Mouse (Mus musculus) layer of hippocampus, postnatal 10 days (tissue): ENCODE measurements around the gene Ago3. TPM values are rescaled to one million over a fixed set of nuclear protein-coding genes. Genes with fewer than 3 reads are reported as not detected.

Experiments used
- total RNA-seq, 2 experiments: library from RNA; stranded (reverse); gene quantifications; 2 replicates each; pipeline ENCODE4 v1.2.3; 2021

Ago3 gene
- total RNA-seq, 2 experiments from 2014 or later = 29.0 to 36.1 TPM

Other genes starting within 250 kb of the Ago3 start
- 100 to 1,000 TPM; 141 to 144 TPM for gene Thrap3, start 226.8 kb downstream of the Ago3 start, total RNA-seq
- 100 to 1,000 TPM; 204 to 206 TPM for gene Map7d1, start 173.2 kb downstream of the Ago3 start, total RNA-seq
- 10 to 100 TPM; 94.9 to 95.2 TPM for gene Trappc3, start 167.2 kb downstream of the Ago3 start, total RNA-seq
- 1 to 10 TPM; 1.6 to 3.6 TPM for gene Col8a2, start 142.8 kb downstream of the Ago3 start, total RNA-seq
- 10 to 100 TPM; 28.3 to 28.4 TPM for gene Adprhl2, start 107.9 kb downstream of the Ago3 start, total RNA-seq
- 1 to 10 TPM; 2.0 to 3.0 TPM for gene Tekt2, start 103.9 kb downstream of the Ago3 start, total RNA-seq
- gene Ago1, start 39.0 kb upstream of the Ago3 start, total RNA-seq = 10 to 100 TPM; 80.6 to 83.2 TPM
- 1 to 10 TPM; 6.9 to 8.4 TPM for gene Ago4, start 103.9 kb upstream of the Ago3 start, total RNA-seq
- gene Clspn, start 127.4 kb upstream of the Ago3 start, total RNA-seq = 1 to 10 TPM; 1.9 to 3.2 TPM
- 10 to 100 TPM; 57.3 to 58.1 TPM for gene 5730409E04Rik, start 180.3 kb upstream of the Ago3 start, total RNA-seq
- 100 to 1,000 TPM; 145 to 149 TPM for gene Psmb2, start 248.1 kb upstream of the Ago3 start, total RNA-seq